Mouse (Mus musculus) spleen, postnatal 36 days (tissue): ENCODE results near the gene Hipk1.

Source experiments
- DNase-seq, 2 experiments: peaks; one replicate each; pipeline ENCODE4 v3.0.0; 2022; ENCODE audit warnings: low spot score in 2 of 2, mixed read lengths in 1 of 2

Gene Hipk1

DNA sequence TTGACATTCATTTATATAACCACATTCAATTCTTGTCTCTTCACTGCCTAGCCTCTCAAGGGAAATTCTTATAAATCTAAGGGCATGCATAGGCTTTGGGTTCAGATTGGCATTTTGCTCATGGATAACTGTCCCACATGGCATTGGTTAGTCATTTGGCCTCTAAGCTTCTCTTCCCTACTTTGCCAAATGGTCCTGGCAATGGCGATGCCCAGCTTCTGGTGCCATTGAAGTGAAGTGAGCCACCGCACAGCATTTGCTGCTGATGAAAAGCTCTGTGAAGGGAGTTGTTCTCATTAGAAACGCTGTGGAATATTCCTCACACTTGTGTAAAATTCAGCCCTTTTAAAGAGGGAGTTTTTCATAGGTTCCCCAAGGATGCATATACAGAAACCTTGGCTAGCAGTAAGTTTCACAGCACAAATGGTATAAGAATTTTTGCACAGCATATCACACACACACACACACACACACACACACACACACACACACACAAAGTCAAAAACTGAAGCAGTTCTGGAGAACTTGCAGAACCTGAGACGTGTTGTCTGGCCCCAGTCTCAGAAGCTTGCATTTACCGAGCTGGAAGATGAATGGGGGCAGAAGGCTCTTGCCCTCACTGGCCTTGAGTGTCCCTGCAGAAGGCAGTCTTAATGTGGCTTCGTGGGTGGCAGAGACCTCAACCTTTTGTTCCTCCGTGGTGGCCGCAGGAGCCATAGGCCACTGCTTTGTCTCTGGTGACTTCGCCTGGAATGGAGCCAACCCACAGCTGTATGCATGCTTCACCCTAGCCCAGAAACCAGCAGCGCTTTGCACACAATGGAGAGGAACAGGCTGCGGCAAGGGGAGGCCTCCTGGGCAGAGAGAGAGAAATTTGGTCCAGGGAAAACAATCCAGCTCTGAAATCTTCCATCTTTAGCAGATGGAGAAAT lies 75.3 kb downstream of the Hipk1 start:
- DNase-seq: no peak

DNA sequence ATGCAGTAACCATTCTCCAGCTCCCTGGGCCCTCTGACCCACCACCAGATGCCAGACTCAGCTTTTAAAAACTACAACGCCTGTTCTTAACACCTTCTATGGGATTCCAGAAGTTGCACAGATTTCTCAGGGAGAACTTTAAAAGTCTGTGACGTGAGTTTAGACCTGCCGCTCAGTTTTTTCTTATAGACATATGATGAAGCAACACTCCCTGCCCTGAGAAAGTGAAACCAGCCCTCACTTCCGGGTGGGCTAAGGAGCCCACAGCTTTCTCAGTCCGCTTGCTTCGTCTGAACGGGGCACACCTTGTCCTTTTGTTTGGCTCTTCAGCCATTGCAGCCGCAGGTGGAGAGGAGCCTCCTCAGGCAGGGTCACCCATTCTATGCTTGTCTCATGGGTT lies 76.4 kb downstream of the Hipk1 start:
- no peak for DNase-seq

DNA sequence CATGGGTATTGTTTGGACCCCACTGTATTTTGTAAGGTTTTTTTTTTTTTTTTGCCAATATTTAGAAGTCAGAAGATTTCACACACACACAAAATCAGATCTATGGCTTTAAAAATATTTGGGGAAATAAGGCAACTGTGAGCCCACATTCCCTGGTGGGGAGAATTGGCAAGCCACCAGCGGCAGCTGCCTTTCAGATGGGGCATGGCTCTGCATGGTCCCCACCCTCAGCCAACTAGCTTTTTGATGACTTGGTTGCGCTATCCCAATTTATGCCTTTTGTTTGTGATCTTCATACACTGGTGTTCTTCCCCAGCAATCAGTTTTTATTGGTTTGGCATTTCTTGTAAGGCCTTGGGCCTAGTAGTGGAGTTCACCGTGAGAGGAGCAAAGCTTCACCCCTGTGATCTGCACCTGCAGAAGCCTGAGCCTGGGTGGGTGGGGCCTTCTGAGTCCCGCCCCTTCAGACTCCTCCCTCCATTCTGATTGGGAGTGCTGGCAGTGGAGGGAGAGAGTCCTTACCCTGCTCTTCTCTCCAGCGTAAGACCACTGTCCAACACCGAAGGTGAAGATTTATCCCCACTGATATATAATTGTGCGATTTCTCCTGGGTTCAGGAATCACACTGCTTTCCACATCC lies 77.0 kb downstream of the Hipk1 start:
- no peak for DNase-seq

DNA sequence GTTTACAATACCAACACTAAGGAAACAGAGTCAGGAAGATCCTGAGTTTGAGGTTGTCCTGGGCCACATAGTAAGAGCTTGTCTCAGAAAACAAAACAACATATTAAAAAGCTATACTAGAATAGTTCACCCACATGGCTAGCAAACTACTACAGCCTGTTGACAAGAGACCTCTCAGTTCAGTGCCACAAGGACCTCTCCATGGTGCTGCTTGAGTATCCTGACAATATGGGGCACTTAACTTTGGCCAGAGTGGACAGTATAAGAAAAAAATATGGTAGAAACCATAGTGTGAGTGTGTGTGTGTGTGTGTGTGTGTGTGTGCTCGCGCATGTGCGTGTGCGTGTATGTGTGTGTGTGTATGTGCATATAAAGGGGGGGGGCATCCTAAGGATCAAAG lies 79.2 kb downstream of the Hipk1 start:
- DNase-seq: no peak

DNA sequence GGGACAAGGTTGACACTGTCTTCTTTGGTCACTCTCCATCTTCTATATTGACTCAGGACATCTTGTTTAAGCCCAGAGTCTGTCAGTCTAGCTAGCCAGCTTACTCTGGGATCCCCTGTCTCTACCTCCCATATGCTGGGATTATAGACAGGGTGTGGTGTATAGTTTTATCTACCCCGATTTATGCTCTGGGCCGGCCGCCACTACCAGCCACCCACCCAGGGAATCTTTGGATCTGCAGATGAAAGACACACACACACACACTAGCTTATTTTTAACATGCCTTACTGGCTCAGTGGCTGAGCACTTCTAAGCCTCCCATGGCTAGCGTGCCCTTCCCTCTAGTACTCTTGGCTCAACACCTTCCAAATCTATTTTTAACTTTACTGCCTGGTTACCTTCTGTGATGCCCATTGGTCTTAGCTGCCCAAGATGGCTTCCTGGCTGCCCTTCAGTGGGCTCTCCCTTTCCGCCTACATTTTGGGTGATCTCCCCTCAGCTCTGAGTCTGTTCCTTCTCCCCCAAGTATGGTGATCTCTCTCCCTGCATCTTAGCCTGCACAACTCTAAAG lies 81.8 kb downstream of the Hipk1 start:
- no peak for DNase-seq

DNA sequence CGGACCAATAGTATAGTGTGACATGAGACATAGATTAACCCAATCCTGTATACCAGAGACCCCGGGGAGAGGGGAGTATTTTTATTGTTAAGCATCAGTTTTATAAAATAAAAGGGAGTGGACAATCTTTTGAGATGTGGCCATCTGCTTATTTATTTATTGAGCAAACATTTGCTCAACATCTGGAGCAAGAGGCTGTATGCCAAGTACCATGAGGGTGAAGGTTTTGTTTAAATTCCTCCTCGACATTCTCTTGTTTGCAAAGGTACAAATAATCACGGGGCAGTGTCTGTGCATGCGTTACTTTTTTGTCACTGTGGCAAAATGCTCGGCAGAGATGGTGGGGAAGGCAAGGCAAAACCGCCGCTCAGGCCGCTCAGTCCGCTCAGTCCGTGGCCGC lies 85.9 kb downstream of the Hipk1 start:
- no peak for DNase-seq

DNA sequence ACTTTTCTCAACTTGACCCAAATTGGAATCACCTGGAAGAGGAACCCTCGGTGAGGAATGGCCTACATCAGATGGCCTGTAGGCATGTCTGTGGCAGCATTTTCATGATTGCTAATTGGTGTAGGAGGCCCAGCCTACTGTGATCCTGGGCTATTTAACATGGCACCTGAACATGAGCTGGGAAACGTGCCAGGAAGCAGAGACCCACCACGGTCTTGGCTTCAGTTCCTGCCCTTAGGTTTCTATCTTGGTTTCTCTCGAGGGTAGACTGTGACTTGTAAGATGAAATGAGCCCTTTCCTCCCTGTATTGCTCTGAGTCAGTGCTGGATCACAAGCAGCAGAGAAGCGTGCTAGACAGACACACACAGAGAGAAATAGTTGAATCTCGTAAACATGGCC lies 86.7 kb downstream of the Hipk1 start:
- DNase-seq: no peak

DNA sequence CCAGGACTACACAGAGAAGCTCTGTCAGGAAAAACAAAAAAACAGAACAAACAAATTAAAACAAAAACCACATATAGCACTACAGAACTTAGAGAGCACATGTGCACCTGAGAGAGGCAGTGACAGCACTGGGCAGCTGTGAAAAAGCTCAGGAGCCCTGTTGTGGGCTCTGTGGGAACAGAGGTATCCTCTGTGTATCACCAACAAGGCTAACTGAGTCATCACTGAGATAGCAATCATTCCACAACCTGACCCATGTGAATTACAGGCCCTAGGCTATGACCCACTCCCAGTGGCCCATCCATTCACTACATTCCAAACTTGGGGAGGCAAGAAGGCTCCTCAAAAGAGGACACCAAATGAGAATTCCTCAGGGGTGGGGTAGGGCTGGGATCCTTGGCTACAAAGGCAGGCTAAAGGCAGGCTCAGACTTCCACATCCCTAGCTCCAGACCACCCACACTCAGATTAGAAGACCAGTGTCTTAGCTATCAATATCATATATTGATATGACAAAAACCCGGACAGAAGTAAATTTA lies 94.9 kb downstream of the Hipk1 start:
- DNase-seq: no peak

DNA sequence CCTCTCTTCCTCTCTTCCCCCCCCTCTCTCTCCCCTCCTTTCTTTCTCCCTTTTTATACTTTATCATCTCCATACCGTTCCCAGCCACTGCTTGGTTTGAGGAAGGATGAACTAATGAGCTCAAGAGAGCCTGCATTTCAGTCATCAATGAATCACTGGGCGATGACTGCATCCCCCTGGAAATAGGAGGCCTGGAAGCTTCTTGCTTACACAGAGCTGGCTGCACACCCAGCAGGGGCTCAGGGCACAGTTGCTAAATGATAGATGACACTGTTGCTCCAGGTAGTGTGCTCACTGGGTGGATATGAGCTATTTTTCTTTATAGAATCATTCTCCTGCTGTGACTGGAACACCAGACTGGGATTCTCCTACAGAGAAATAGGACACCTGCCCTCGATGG lies 95.8 kb downstream of the Hipk1 start:
- DNase-seq: no peak

DNA sequence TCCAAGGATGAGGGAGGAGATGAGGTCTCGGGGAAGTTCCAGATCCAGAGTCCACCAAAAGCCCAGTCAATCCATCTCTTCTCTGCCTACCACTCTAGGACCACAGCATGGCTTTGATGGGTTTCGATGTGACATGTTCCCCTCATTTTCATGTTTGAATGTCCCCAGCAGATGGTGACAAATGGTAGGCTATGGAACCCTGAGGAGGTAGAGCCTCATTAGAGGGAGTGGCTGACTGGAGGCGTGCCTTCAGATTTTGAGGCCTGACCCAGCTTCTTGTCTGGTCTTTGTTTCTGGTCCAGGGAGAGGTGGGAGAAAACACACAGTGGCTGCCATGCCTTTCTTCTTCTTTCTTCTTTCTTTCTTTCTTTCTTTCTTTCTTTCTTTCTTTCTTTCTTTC lies 100.9 kb downstream of the Hipk1 start:
- peak; percentile 3 to 9 for DNase-seq
